In the genomic region with DNA sequence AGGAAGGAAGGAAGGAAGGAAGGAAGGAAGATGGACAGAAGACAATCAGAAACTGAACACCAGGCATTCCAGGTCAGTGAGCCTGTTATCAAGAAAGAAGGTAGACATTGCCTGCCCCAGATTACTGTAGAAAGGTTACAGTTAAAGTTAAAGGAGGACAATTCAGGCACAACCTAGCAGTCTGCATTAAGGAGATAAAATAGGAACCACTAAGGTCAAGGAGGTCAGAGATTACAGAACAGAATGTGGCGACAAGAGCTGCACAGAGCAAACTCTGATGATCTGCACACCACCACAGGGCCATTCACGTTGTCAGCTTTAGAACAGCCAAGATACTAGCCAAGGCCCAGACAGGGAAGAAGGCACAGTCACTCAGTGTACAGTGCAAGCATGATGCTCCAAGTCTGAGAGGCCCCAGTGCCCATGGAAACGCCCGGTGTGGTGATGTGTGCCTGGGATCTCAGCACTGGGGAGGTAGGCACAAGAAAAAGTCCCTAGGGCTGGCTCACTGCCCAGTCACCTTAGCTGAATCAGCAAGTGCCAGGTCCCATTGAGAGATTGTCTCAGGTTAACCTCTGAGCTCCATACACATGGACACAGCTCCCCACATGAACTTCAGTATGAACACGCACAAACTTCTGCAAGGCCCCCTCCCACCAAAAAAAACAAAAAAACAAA, we compare ENCODE assay signal across 12 mouse cellular contexts. TPM values are rescaled to one million over a fixed set of nuclear protein-coding genes. Genes with fewer than 3 reads are reported as not detected.
A peak's percentile ranks its signal among the peaks of the same experiment; 100 is the strongest.
DNase-seq lines count a peak whose midpoint lies in the region; ATAC-seq and TF ChIP-seq lines count a peak whose summit lies in the region.
"Had no signal": no experiment of that assay in that cellular context is flagged by ENCODE, and none has a peak within 500 bp of the region (broad histone marks: within the 10 kb centered on the region; RNA-seq: fewer than 3 reads in every experiment).

No protein-coding gene starts in this region.

- H3K27me3 ChIP-seq in midbrain, postnatal 0 days (ENCODE audit: insufficient read depth, low read length): no peaks in the 10 kb centered on the region
- no peaks in the 10 kb centered on the region for H3K27me3 ChIP-seq in midbrain, embryonic 10.5 days (ENCODE audit: low read depth, poor library complexity, severe bottlenecking)
- H3K27me3 ChIP-seq in stomach, postnatal 0 days (ENCODE audit: control insufficient read depth, insufficient read depth, low read length): no peaks in the 10 kb centered on the region
- H3K27me3 ChIP-seq: hindbrain, embryonic 13.5 days; midbrain, embryonic 12.5 days had no signal

- H3K9me3 ChIP-seq in midbrain, postnatal 0 days (ENCODE audit: low read length): no peaks in the 10 kb centered on the region
- no peaks in the 10 kb centered on the region for H3K9me3 ChIP-seq in midbrain, embryonic 10.5 days (replicated peaks)
- no peaks in the 10 kb centered on the region for H3K9me3 ChIP-seq in stomach, postnatal 0 days (ENCODE audit: control insufficient read depth, low read length)
- H3K9me3 ChIP-seq: hindbrain, embryonic 13.5 days; midbrain, embryonic 12.5 days had no signal

- TF ChIP-seq EP300 in stomach, postnatal 0 days (optimal IDR thresholded peaks at IDR 0.05): no peak

- DNase-seq in adrenal gland, postnatal 25 days: peak; percentile 6
- no peak for DNase-seq in adrenal gland, adult 2 months
- DNase-seq in midbrain, postnatal 0 days (ENCODE audit: low spot score): no peak
- no peak for DNase-seq in midbrain, embryonic 10.5 days (ENCODE audit: low spot score)
- DNase-seq in liver: peak; percentile 12
- DNase-seq in stomach, postnatal 0 days (ENCODE audit: low spot score): peak; percentile 22
- no peak for DNase-seq in thymus, postnatal 0 days (ENCODE audit: low spot score)
- no peak for DNase-seq in yolk sac, embryonic 10.5 days (ENCODE audit: low spot score)
- DNase-seq: cerebellum, postnatal 10 days; right cerebral cortex, postnatal 25 days had no signal

- H3K9ac ChIP-seq in midbrain, postnatal 0 days (replicated peaks; ENCODE audit: low read length, poor library complexity, severe bottlenecking): no peak overlapping the region
- no peak overlapping the region for H3K9ac ChIP-seq in stomach, postnatal 0 days (ENCODE audit: low read length)
- H3K9ac ChIP-seq: hindbrain, embryonic 13.5 days; midbrain, embryonic 12.5 days had no signal

- no peak overlapping the region for H3K4me3 ChIP-seq in midbrain, postnatal 0 days (ENCODE audit: low read depth, low read length)
- no peak overlapping the region for H3K4me3 ChIP-seq in midbrain, embryonic 10.5 days
- H3K4me3 ChIP-seq in stomach, postnatal 0 days (ENCODE audit: low read depth, low read length): no peak overlapping the region
- H3K4me3 ChIP-seq: hindbrain, embryonic 13.5 days; midbrain, embryonic 12.5 days had no signal

- peaks cover 17% of the 10 kb centered on the region for H3K36me3 ChIP-seq in midbrain, postnatal 0 days (ENCODE audit: insufficient read depth, low read length)
- H3K36me3 ChIP-seq in midbrain, embryonic 10.5 days: peaks cover 73% of the 10 kb centered on the region
- H3K36me3 ChIP-seq in stomach, postnatal 0 days (ENCODE audit: control insufficient read depth, insufficient read depth, low read length): no peaks in the 10 kb centered on the region

- ATAC-seq in midbrain, postnatal 0 days (ENCODE audit: low FRiP score): 0 out of 2 replicates have a peak, but pooled peaks have one; percentile 38
- no peak for ATAC-seq in stomach, postnatal 0 days (ENCODE audit: low FRiP score, low TSS enrichment)

- TF ChIP-seq CTCF in midbrain, postnatal 0 days (IDR thresholded peaks at IDR 0.05): no peak
- TF ChIP-seq CTCF in stomach, postnatal 0 days (IDR thresholded peaks at IDR 0.05; ENCODE audit: low read depth): no peak

- no peak overlapping the region for H3K4me2 ChIP-seq in midbrain, postnatal 0 days (ENCODE audit: low read depth, low read length, poor library complexity, severe bottlenecking)
- no peak overlapping the region for H3K4me2 ChIP-seq in stomach, postnatal 0 days (replicated peaks; ENCODE audit: low read depth)
- H3K4me2 ChIP-seq: hindbrain, embryonic 13.5 days; midbrain, embryonic 12.5 days had no signal

- WGBS in midbrain, postnatal 0 days: 92% methylated on average over 5 of the region's 5 CpGs
- WGBS in midbrain, embryonic 10.5 days: 91% methylated on average over 5 of the region's 5 CpGs
- 90% methylated on average over 5 of the region's 5 CpGs for WGBS in stomach, postnatal 0 days

- no peak overlapping the region for H3K27ac ChIP-seq in midbrain, postnatal 0 days (ENCODE audit: low read depth, low read length)
- no peak overlapping the region for H3K27ac ChIP-seq in midbrain, embryonic 10.5 days (replicated peaks)
- no peak overlapping the region for H3K27ac ChIP-seq in stomach, postnatal 0 days (replicated peaks)
- H3K27ac ChIP-seq: hindbrain, embryonic 13.5 days; midbrain, embryonic 12.5 days had no signal

- no peaks in the 10 kb centered on the region for H3K4me1 ChIP-seq in midbrain, postnatal 0 days (ENCODE audit: insufficient read depth, low read length)
- H3K4me1 ChIP-seq in midbrain, embryonic 10.5 days: no peaks in the 10 kb centered on the region
- no peaks in the 10 kb centered on the region for H3K4me1 ChIP-seq in stomach, postnatal 0 days (replicated peaks; ENCODE audit: control insufficient read depth, insufficient read depth)
- H3K4me1 ChIP-seq: hindbrain, embryonic 13.5 days; midbrain, embryonic 12.5 days had no signal

RNA-seq across cellular contexts. Expression of a gene that starts 38.9 kb away (rescaled TPM):
- 82.5 and 90.5 TPM in 2 replicates for total RNA-seq in adrenal gland, postnatal 25 days (2021)
- 10 to 100 TPM; 44.1 to 61.2 TPM for total RNA-seq in adrenal gland, adult 2 months (2021)
- polyA plus RNA-seq in adrenal gland, adult 2 months (2012; rRNA removed): 20.0 and 22.7 TPM in 2 replicates
- 23.1 and 42.3 TPM in 2 replicates for total RNA-seq in midbrain, postnatal 0 days (2014; rRNA removed)
- polyA plus RNA-seq in midbrain, postnatal 0 days (2015; fragmentation: Nextera tagmentation; extraction: Ambion mirVana): 36.1 and 47.8 TPM in 2 replicates
- 89.4 and 92.1 TPM in 2 replicates for polyA plus RNA-seq in midbrain, embryonic 10.5 days (2016; fragmentation: Nextera tagmentation; extraction: Ambion mirVana)
- polyA plus RNA-seq in stomach, postnatal 0 days (2015; fragmentation: Nextera tagmentation; extraction: Ambion mirVana): 25.0 and 28.8 TPM in 2 replicates
- polyA plus RNA-seq in thymus, postnatal 0 days (2015; fragmentation: Nextera tagmentation; extraction: Ambion mirVana): 48.9 and 62.0 TPM in 2 replicates

Comparison
In these comparisons a context has a peak if more than half of its experiments do, and no peak if none do; other contexts are left out.
1. DNase-seq: peak in adrenal gland, postnatal 25 days (single experiment), liver (single experiment) and stomach, postnatal 0 days (single experiment); none in adrenal gland, adult 2 months (single experiment), midbrain, postnatal 0 days (single experiment), midbrain, embryonic 10.5 days (single experiment), thymus, postnatal 0 days (single experiment) and yolk sac, embryonic 10.5 days (single experiment).